Mouse (Mus musculus) left cerebral cortex, postnatal 14 days (tissue): ENCODE measurements around the gene Cfap46. TPM values are rescaled to one million over a fixed set of nuclear protein-coding genes. Genes with fewer than 3 reads are reported as not detected.
A peak's percentile ranks its signal among the peaks of the same experiment; 100 is the strongest.
"Not testable (repeated sequence)": the region's sequence is repeated elsewhere in the genome, so short reads cannot be mapped to it uniquely, and the experiment has no call there.

Source experiments
- DNase-seq, 2 experiments: peaks; one replicate each; pipeline ENCODE4 v3.0.0; 2021 to 2022; ENCODE audit warnings: low spot score in 2 of 2, mixed read lengths in 1 of 2
- intact Hi-C: fragments of 180-260 bp; cut with DNase I; formaldehyde crosslinking; loops from one replicate; pipeline ENCODE4 v1.15.1; 2025
- total RNA-seq, 2 experiments: library from RNA; stranded (reverse); gene quantifications; 2 replicates each; pipeline ENCODE4 v1.2.3; 2021

Cfap46 gene
- total RNA-seq, 2 experiments from 2014 or later = 1.6 to 2.2 TPM

- intact Hi-C loops = no loop called here
- DNase-seq = no peak
Measured at GRCm38 (mm10) chr7:139681921-139682598, 1.6 kb downstream of the Cfap46 start.

GRCm38 (mm10) chr7:139676433-139676832 lies 7.2 kb downstream of the Cfap46 start:
- no peak for DNase-seq
- intact Hi-C loops = no loop called here

DNA sequence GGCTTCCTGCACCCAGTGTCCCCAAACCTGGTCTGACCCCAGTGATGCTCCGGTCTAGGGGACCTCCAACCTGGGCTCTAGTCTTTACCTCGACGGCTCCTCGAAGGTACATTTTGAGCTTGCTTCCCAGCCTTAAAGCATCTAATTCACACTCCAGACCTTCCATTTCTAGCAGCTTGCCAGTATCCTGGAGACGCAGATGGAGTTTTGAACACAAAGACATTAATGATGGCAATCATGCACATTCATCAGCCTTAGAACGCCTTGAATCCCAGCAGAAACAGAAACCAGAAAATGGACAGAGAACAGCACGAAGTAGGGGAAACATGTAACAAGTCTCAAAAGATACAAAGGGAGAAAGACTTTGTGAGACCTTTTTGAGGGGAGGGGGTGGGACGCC lies 16.7 kb downstream of the Cfap46 start:
- peak; percentile 43 to 55 for DNase-seq
- intact Hi-C loops = no loop called here

DNA sequence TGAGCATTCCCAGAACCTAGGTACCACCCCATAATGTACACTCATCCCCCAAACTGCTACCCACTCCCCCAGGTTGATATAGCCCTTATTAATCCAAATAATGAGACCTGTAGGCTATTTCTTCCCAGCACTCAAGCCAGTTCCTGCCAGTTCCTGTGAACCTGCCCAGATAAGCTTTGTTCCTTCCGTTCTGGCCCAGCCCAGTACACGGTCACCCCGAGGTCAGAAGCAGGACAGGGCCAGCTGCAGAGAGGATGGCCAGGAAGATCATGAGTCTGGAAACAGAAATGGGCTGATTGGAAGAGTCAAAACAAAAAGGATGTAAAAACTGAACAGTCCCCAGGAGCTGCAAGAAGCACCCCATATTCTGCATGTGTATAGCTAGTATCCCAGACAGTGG lies 20.3 kb downstream of the Cfap46 start:
- intact Hi-C loops = no loop called here
- no peak for DNase-seq

- intact Hi-C loops, DNase-seq: not testable (repeated sequence)
Measured at GRCm38 (mm10) chr7:139659901-139660300, 23.7 kb downstream of the Cfap46 start.

DNA sequence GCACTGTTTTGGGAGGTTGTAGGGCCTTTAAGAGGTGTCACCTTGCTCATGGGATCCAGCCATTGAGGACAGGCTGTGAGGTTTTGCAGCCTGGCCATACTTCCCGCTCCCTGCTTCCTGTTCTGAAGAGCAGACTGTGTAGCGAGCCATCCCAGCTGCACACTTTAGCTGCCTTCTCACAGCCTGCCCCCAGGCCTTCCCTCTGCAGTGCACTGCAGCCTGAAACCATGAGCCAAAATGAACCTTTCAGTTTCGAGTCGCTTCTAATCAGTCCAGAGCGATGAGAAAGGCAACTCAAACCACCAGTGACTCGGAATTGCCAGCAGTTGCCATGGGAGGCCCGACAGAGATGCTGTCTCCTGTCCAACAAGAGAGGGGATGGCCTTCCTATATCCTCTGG lies 33.9 kb downstream of the Cfap46 start:
- intact Hi-C loops = loop anchor here (2.0 to 5.0 kb wide), 3 partner anchors 35 to 413 kb away; no protein-coding TSS in a partner anchor

GRCm38 (mm10) chr7:139648107-139648824 lies 35.4 kb downstream of the Cfap46 start:
- intact Hi-C loops = loop anchor here (2.0 to 5.0 kb wide), 3 partner anchors 37 to 414 kb away; no protein-coding TSS in a partner anchor
- DNase-seq = peak; percentile 96 to 98

More for the DNA sequence above, 33.9 kb downstream of the Cfap46 start:
- no peak for DNase-seq

DNA sequence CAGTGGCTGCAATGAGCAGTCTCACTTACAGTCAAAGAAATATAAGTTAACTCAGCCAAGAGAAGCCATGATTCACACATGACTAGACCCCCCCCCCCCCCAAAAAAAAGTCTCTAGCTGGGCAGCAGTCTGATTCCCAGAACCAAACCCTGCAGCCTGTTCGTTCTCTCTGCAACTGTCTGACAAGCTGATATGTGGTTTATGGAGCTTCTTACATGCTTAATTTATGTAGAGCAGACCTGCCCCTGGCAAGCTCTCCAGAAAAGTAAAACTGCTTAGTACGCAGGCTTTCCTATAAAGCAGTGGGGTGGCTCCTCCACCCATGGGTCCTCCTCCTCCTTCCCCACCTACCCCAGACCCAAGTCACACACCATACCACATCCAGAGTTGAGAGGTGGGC lies 50.2 kb downstream of the Cfap46 start:
- DNase-seq = no peak
- intact Hi-C loops = no loop called here

DNA sequence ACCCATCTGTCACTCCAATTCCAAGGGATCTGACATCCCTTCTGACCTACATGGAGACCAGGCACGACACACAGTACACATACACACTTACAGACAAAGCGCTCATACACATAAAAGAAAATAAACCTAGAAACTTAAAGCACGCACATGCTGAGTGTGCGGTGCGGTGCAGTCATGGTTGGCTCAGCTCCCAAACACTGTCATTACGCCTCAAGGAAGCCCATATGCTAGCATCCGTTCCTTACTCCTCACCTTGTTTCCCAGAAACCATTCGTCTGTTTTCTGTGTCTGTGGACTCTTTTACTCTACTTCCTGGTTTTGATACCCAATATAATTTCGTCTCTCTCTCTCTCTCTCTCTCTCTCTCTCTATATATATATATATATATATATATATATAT lies 58.5 kb downstream of the Cfap46 start:
- no peak for DNase-seq
- intact Hi-C loops = no loop called here

GRCm38 (mm10) chr7:139622568-139622967 lies 61.0 kb downstream of the Cfap46 start:
- intact Hi-C loops = no loop called here
- DNase-seq = peak in 1 of 2 experiments; percentile 43

DNA sequence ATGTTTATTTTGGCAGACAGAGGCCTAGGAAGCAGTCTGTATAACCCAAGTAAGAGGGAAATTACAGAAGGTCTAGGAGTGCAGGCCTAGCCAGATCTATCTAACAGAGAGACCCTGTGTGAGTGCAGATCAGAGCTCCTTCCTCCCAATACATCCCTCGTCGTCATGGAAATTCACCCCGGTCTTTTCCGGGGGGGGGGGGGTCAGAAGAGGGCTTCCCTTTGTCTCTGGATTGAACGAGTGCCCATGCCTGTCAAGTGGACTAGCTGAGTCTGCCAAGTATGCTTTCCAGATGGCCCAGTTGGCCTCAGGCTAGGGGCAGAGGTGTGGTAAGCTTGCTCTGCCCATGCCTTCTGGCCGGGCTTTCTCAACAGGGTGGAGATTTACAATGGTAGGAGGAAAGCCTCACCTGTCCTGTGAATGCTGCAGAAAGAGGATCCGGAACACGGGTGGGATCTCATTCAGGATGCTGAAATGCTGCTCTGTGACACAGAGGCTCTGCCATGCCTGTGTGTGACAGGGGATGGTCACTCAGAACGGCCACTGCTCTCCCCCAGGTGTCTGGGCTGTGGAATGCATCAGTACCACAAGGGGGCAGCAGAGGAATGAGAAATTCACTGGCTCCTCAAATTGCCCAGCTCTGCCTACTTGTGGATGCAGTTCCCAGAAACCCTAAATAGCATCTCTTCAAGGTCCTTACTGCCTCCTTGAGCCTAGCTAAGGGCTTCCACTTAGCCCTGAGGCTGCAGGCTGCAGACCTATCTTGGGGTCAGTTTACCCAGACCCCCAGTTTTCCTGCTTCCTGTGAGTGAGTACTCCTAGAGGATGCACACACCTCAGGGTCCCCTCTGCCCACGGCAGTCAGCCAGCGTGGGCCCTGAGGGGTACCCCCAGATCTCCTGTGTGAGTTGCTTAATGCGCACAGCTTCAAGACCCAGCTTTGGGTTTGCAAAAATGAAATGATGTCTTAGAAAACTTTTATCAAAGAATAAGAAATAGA lies 67.5 kb downstream of the Cfap46 start:
- intact Hi-C loops = loop anchor here (10.0 kb wide), 1 partner anchor 449 kb away; no protein-coding TSS in a partner anchor
- DNase-seq = peak; percentile 82 to 83

GRCm38 (mm10) chr7:139610328-139610727 lies 73.3 kb downstream of the Cfap46 start:
- no peak for DNase-seq
- intact Hi-C loops = loop anchor here (10.0 kb wide), 1 partner anchor 454 kb away; no protein-coding TSS in a partner anchor

DNA sequence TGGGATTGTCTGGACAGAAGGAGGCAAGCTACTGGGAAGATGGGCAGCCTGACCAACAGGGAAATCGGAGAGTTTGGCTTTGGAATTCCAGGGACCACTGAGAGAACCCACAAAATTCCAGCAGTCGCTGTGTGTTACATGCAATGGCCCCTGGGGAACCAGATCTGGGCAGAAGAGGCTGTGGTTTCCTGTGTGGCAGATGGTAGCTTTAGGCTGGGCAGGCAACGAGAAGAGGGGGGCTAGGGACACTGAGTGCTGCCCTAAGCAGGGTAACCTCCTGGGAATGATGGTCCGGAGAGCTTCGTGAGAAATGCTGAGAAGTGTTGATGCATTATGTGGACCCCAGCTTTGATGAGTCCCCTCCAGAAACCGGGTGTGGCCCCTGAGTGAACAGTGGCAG lies 87.8 kb downstream of the Cfap46 start:
- intact Hi-C loops = no loop called here
- DNase-seq = no peak

DNA sequence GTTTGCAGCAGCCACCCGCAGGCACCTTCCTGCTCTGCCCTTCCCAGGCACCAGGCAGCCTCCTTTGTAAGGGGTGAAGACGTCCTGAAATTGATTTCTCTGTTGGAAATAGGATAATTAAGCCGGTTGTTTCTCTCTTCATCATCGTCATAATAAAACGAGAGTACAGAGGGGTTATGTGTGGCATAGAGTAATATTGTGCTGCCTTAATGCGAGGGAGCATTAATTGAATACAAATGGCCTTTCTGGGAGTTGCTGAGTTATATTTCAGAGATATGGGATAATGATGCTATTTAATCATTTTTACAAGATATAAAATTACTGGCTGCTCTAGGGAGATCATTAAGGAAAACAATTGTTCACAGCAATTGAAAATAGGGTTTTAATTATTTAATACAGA lies 88.3 kb downstream of the Cfap46 start:
- intact Hi-C loops = no loop called here
- DNase-seq = no peak

DNA sequence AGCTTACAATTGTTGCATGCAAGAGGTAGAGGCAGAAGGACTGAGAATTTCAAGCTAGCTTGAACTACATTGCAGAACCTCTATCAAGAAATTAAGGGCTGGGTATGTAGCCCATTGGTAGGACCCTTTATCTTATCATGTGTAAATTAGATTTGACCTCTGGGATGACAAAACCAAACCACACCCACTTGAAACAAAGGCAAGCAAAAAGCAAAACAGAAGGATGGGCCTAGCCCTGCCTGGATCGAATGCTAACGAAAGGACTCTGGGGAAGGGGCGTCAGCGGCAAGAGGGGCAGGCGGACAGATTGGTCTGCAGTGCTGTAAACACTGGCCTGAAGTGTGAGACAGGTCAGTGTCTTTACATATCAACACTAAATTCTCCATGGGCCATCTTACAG lies 92.3 kb downstream of the Cfap46 start:
- DNase-seq = no peak
- intact Hi-C loops = no loop called here

GRCm38 (mm10) chr7:139590302-139590701 lies 93.3 kb downstream of the Cfap46 start:
- DNase-seq = peak in 1 of 2 experiments; percentile 45
- intact Hi-C loops = no loop called here

GRCm38 (mm10) chr7:139587919-139588318 lies 95.7 kb downstream of the Cfap46 start:
- intact Hi-C loops = loop anchor here (2.0 kb wide), 1 partner anchor 103 kb away; no protein-coding TSS in a partner anchor
- DNase-seq = no peak

- DNase-seq = no peak
- intact Hi-C loops = no loop called here
Measured at GRCm38 (mm10) chr7:139585183-139585821, 98.3 kb downstream of the Cfap46 start.
